ENCODE assay signal across 18 mouse cellular contexts in the genomic region with DNA sequence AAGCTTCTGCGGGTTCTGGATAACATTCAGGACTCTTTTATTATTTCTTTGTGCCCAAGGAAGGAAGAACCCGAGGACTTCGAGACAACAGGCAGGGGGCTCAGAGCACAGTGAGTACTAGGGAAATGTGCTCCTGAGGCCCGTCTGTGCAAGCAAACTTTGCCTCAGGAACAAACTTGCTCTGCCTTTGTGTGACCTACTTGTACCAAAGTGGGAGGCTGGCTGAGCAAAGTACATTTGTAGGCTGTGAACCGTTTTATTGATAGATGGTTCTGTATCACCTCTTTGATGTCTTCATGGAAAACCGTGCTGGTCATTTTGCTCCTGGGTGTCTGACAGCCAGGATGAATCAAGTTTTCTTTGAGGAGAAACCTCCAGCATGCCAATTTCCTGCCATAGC.
"Had no signal": no experiment of that assay in that cellular context is flagged by ENCODE, and none has a peak within 500 bp of the region (broad histone marks: within the 10 kb centered on the region; RNA-seq: fewer than 3 reads in every experiment).

No protein-coding gene starts in this region.

- DNase-seq: lung, embryonic 14.5 days; lung, postnatal 10 days; lung, postnatal 4 days; midbrain, embryonic 14.5 days; retina, postnatal 1 day; right cerebral cortex, adult 18-20 months; right cerebral cortex, postnatal 25 days; right cerebral cortex, postnatal 4 days; spleen, adult 18-20 months; thymus, adult 18-20 months; thymus, postnatal 14 days; thymus, postnatal 36 days had no signal

- H3K9me3 ChIP-seq: midbrain, embryonic 12.5 days had no signal

- H3K27me3 ChIP-seq: midbrain, embryonic 12.5 days; neural tube, embryonic 13.5 days; neural tube, embryonic 15.5 days had no signal

- H3K27ac ChIP-seq: midbrain, embryonic 10.5 days; midbrain, embryonic 12.5 days; neural tube, embryonic 13.5 days; neural tube, embryonic 15.5 days had no signal

- H3K9ac ChIP-seq: lung, embryonic 14.5 days; midbrain, embryonic 12.5 days; neural tube, embryonic 13.5 days; neural tube, embryonic 15.5 days had no signal

- H3K36me3 ChIP-seq: midbrain, embryonic 10.5 days; midbrain, embryonic 12.5 days; neural tube, embryonic 13.5 days; neural tube, embryonic 15.5 days had no signal

- H3K4me2 ChIP-seq: lung, embryonic 14.5 days; midbrain, embryonic 12.5 days; neural tube, embryonic 13.5 days; neural tube, embryonic 15.5 days had no signal

- H3K4me3 ChIP-seq: midbrain, embryonic 10.5 days; midbrain, embryonic 12.5 days; myocyte; neural tube, embryonic 13.5 days; neural tube, embryonic 15.5 days had no signal

- H3K4me1 ChIP-seq: midbrain, embryonic 10.5 days; midbrain, embryonic 12.5 days; neural tube, embryonic 13.5 days; neural tube, embryonic 15.5 days had no signal

- ATAC-seq: midbrain, embryonic 16.5 days had no signal
